Mouse (Mus musculus) layer of hippocampus, adult 11-12 months (tissue): ENCODE results near the gene Agmo.

Experiments used
- DNase-seq: peaks from one replicate; pipeline ENCODE4 v3.0.0; 2022; ENCODE audit warnings: low spot score

The Agmo gene

DNA sequence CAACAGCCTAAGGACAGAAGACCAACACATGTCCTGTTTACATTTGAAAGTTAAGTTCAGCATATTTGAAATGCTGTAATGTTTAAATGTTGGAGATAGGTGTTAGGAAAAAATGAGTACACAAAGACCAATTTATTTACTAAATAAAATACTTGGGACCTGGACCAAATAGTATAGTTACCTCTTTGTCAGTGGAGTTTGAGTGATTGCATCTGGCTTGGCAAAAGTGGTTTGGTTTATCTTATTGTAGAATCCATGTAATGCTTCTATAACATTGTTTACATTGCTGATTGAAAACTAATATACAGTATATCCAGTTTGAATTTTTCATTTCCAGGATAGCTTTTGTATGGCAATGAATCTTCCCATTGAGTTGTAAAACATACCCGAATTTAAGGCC lies 193.0 kb downstream of the Agmo start:
- no peak for DNase-seq

DNA sequence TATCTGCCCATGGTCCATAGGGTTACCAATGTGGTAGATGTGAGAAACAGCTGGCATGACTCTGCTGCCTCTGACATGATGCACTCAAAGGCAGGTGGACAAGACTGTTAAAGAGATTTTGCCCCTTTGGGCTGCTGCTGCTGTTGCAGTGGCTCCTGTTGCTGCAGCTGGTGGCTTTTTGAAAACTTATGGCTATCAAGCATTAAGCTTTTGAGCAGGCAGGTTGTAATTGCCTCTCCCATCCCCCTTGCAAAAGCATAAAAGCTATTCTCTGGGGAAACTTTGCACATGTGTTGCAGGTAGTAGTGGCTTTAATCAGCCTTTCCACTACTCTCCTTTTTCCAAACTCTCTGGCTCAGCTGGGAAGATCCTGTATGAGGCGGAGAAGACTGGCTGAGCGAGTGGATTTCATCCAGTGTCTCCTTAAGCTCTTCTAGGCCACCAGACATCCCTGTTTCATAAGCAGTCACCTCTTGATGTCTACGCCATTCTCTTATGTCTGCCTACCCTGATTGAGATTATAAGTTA lies 201.1 kb downstream of the Agmo start:
- DNase-seq, result no peak

DNA sequence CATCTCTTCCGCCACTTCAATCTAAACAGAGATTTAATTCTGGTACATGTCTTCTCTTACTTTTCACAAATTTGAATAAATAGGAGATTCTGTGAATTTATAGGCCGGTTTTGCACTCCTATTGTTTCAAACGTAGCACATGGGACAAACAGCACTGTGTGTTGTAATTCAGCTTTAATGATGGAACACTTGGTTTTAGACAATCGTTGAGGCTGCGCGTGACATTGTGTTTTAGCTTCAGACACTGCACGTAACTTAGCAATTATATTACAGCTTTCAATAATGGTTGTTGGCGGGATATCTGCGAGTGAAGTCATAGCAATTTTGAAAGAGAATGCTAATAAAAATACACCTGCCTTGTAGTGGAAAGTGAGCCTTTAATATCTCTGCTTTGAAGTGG lies 203.8 kb downstream of the Agmo start:
- no peak for DNase-seq

DNA sequence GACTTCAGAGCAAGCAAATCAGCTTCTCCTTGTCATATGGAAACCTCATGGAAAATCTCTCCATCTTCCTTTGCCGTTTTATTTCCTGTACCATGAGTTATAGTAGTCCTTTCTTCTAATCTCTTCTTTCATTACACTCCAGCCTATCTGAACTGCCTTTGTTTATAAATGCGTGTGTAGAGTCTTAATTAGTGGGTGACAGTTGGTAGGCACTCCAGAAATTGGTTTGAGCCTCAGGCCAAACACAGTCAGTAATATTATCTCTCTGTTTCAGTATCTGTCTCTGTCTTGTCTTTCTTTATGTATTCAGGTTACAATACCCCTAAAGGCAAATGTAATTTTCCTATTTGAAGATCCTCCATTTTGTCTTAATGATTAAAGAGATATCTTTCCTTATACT lies 208.2 kb downstream of the Agmo start:
- DNase-seq, result no peak

DNA sequence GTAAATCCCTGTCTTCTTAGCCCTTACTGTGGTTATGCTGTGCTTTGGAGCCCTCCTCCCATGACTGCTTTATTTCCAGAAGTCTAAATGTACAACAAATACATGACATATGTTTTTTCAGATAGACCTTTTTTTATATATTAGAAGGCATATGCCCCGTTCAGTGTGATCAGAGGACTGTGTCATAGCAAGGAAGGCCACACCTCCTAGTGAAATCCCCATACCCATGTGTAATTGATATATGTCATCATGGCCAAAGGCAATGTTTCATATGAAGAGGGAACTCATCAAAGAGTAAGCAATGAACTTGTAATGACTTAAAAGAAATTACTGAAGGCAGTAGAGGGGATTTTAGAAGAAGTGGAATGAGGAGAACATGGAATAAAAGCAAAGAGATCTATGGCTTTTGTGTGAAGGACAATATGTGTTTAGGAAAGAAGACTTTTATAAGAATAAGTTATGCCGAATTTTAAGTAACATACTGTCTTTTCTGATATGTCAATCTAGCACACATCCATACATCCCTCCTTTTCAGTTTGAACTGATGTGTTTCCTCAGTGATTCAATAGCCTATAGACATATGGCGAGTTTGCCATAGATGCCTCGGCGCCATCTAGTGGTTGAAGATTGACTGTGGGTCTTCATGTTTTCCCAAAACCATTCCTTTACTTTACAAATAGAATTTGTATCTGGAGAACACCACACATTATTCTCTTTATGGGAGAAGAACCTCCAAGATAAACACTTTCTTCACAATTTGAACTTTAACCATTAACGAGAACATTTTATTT lies 209.1 kb downstream of the Agmo start:
- peak; percentile 75 for DNase-seq

DNA sequence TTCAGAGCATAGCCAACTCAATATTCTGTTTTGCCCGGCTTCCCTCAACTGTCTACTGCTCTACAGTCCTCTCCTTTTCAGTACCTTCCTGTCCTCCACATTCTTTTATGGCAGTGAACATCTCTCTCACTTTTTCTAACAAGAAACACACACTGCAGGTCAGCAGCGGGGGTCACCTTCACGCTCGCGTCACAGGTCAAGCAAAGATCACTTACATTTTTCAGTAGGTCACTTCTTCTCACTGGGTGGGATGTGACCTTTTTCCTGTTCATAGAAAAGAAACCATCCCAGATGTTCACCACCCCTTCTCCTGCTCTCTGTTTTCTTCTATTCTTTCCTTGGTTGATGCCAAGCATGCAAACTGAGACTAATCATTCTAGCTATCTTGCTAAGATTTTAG lies 230.2 kb downstream of the Agmo start:
- no peak for DNase-seq

DNA sequence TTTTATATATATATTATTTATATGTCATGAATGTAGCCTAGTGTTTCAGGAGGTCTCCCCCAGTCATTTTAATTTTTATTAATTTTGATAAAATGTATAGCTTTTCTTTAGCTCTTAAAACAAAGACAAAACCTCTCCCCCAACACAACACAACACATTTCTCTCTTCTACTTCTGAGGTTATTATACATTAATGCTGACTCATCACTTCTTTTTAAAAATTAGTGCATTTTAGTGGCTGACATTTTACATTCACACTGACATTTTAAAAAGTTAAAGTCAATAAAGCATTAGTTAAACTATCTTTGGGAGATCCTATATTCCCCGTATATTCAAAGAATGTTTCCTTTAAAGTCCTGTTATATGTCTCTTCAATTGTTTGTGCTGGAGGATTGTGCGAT lies 235.4 kb downstream of the Agmo start:
- DNase-seq, result no peak

DNA sequence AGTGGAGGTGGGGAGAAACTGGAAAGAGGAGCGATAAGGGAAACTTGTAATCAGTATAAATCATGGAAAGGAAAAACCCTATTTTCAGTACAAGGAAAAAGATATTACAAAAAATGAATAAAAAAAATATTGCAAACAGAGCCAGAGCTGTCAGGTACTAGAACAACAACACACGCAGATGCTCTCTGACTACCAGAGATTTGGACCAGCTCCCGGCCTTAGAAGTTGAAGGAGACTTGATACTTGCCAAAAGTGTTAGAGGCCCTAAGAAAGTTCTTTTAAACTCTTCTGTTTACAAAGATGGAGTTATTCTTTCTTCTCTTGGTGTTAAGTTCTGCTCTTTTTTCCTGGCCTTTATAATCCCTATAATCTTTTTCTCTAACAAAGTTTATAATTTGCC lies 246.6 kb downstream of the Agmo start:
- DNase-seq, result no peak

DNA sequence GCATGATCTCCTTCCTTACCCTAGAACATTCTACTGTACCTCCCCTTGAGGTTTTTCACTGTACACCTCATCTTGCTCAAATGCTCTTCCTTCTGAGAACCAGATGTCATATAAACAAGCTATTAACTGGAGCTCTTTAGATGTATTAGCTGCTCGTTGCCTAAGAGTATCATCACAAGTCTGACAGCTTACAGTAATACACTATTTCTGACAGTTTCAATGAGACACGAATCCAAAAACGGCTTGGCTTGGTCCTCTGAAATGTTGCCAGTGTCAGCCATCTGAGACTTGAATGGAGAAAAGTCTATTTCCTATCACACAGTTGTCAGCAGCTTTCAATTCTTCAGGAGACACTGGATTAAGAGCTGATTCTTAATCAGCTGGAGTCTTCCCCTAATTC lies 257.4 kb downstream of the Agmo start:
- no peak for DNase-seq

DNA sequence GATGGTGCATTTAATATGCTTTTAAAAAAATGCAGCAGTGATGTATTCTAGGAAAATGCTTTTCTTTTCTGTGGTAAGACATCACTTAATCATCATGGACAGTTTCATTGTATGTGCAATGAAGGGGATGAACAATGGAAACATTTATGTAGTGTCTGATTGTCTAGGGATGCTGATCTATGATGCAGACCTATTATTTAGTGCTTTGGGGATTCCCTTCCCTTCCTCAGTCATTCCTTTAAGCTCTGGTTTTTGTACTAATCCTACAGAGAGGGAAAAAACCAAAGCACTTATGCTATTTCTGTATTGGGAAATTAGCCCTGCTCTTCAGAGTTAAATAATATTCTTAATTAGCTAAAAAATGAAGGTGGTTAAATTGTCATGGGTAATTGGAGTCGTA lies 266.0 kb downstream of the Agmo start:
- no peak for DNase-seq

DNA sequence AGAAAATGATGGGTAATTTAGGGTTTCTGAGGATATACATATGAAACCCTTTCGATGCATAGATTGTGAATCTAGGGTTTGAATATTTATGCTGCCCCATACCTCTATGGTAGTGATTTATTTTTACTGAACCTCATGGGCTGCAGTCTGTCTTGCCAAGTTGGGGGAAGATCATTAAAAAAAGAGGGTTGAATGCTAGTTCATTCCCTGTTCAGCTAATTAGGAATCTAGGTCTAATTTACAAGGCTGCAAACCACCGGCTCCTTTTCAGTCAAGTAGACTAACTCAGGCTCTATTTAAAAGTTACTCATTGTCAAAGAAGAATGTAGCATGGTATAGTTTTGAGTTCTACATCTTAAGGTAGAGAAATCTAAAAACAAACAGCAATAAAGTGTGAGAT lies 266.4 kb downstream of the Agmo start:
- no peak for DNase-seq

DNA sequence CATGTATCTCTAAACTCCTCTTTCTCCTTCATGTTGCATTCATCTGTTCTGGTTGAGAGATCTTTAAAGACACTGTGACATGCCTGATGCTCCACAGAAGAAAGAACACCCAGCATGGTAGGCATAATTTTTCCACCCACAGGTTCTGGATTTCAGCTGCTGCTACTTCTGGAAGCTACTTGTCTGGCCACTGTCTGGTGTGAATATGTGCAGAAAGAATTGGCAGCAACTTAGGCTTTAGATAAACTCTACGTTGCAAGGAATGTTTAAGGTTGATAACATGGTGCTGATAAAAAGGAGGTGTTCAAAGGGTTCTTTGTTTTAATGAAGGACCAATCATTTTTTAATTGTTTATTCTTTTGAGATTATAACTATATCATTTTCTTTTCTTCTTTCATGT lies 280.3 kb downstream of the Agmo start:
- peak; percentile 6 for DNase-seq

DNA sequence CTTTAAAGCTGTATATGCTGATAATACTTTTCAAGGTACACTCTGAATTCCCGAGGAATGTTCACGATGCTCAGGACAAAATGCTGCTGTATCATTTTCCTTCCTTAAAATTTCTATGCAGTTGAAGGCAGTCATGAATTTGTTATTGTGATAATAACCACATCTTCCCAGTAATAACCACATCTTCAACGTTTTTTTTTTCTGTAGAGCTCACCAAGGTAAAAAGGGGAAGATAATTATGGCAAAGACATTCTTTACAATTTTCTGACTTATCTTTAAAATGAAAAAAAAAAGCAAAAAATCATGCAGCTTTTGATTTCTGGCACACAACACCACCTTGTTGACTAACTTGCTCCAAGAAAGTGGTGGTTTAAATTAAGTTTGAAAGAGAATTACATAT lies 283.2 kb downstream of the Agmo start:
- no peak for DNase-seq

DNA sequence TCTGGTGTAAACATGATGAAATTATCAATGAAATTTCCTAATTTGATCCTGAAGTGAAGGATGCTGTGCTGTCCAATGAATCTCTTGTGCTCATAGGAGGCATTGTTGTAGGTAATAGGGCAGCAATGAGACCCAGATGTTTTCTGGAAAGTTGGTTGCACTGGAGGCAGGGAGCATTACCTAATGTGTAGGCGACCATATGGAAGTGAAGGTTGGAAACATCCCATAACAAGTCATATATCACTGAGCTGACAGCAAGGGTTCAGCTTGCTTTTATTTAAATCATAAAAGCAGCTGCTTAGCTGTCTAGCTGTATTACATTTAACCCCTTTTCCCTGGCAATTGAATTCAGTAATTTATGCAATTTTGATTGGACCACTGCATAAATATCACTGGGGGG lies 299.6 kb downstream of the Agmo start:
- no peak for DNase-seq

DNA sequence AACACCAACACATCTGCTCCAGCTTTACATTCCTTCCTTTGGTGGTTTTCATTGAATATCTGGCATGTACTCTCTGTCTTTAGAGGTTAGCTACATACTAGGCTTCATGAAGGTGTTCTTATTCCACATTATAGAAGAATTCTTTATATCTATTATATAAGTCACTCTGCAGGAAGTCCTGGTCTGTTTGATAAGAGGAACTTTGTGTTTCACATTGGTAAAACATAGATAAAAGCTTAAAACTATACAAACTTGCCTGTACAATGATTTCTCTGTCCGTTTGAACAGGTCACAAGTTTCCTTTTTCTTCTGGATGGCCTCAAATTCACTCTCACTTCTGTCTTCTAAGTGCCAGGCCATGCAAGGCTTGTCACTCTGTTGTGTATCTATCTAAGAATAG lies 316.8 kb downstream of the Agmo start:
- no peak for DNase-seq

DNA sequence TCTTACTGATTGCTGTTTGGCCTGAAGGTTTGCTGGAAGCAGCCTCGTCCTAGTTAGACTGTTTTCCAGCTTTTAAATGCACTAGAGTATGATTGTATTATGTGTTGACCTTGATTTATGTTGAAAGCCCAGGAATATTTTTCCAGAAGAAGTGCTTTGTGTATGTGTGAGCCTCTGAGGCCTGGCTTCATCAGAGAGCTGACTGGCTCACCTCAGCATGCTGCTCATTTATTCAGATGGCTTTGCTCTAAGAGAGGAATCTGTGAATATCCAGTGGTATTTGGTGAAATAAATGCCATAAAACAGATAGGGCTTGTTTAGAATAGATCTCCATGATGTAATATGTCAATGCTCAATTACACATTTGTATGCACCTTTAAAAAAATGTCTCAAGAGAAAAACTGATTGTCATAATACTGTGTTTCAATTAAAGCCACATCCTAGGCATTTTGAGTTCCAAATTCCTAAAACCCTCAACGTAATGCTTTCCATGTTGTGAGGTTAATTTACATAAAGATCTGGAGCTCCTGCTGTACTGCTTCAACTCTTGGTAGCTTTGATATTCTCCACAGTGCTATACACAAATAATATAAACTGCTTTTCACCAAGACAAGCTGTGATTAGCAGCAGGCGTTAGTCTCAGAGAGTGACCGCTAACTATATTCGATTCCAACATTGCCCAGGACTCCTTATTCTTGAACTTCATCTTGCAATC lies 324.6 kb downstream of the Agmo start:
- no peak for DNase-seq

DNA sequence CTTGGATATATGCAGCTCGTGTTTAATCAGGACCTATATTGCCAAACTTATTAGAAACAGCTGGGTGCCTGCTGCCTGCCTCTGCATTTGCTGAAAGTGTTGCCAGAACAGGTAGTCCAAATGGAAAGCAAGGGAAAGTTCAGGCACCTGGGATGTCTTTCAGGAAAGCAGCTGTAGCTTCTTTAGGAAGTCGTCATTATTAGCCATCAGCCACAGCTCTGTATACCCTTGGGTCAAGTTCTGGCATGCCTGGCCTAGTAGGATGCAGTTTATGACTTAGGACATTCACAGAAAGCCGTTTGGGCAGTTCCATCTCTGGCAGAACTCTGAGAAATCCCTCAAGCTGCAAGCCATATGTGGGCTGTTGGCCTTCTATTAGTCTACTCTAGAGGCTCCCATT lies 330.5 kb downstream of the Agmo start:
- no peak for DNase-seq

DNA sequence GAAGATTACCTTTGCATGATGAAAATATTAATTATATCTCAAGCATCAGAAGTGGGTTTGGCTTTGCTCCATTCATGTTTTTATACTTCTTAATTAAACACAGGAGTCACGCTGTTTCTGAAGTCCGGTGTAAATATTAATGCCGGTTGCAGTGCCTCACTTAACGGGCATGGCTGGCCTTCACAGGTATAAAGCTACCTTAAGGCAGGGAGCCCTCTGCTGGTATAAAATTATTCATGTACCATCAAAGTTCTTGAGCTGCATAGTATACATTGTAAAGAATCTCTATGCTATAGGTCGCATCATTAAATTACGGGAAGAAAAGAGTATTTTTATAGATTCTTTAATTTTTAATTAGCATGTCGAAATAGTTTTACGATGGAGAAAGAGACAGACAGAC lies 341.3 kb downstream of the Agmo start:
- DNase-seq, result no peak

DNA sequence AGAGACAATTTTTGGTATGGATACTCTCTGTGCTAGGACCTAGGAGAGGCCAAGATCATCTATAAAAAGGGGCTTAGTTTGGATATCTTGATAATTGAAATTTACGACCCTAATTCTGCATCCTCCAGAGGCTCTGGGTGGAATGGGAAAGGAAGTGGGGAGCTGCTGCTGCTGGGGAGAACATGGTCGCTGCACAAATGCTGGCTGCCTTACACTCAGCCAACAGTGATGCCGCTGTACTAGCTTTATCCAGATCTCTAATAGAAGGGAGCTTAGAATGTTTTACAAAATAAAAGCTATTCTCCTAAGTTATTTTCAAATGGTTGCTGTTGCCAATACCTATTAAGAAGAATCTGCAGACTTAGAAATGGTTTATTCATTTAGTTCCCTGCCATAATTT lies 351.4 kb downstream of the Agmo start:
- no peak for DNase-seq

DNA sequence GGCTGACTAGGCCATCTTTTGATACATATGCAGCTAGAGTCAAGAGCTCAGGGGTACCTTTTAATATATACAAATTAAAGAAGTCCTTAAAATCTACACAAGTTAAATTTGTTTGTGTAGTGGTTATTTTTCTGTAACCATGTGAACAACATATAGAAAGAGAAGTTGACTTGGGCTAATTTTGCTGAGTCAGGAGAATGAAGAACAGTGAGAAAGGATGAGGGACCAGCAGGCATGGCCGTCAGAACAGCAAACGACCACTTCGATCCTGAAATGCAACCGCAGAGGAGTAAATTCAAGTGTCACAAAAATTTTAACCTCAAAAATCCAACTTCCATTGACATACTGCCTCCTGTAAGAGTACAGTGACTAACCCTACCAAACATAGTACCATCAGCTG lies 371.4 kb downstream of the Agmo start:
- DNase-seq, result no peak

DNA sequence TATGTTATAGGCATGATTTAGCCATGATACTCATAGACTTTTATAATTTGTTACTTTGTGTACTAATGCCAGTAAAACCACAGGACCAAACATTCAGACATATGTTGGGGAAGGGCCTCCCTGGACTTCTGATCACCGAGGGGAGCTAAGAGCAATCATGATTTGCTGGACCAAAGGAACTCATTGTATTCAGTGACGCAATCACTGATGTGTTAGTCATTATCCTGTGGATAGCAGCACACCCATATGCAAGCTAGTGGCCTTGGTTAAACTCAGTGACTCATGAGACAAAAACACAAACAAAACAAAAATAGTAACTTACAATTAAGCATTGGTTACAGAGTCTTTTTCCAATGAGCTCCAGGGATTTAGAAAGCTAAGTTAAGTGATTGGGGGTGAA lies 373.3 kb downstream of the Agmo start:
- DNase-seq, result no peak

DNA sequence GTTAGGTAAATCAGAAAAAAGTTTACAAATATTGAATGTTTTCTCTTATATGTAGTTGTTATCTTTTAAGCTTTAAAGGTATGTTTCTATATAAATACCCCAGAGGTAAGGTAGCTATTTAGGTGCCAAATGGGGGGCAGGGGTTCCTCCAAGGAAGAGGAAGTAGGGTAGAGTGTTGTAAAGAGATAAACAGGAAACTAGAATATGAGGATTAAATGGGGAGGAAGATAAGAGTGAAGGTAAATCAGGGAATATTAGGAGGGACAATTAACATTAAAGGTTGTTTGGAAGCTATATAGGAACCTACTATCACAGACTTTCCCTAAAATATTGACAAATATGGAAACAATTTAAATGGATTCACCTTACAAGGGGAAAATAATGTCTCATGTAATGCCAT lies 382.6 kb downstream of the Agmo start:
- DNase-seq, result no peak
